Mouse (Mus musculus) liver, adult 2 months (tissue): Measurements from ENCODE around the gene Slc38a9. TPM values are rescaled to one million over a fixed set of nuclear protein-coding genes. Genes with fewer than 3 reads are reported as not detected.

Source experiments
- DNase-seq: peaks from one replicate; pipeline ENCODE4 v3.0.0-alpha.2; 2011; ENCODE audit warnings: low read depth, low spot score; ENCODE audit errors: extremely low read depth
- H3K27ac ChIP-seq: fragments of 200-500 bp; replicated peaks from 2 replicates; pipeline ENCODE4 v1.5.1; 2012; ENCODE audit warnings: low read depth, mild to moderate bottlenecking, control low read depth, inconsistent platforms, low read length; ENCODE audit not compliant: insufficient read depth
- H3K27me3 ChIP-seq: fragments of 200-500 bp; 2 replicates; pipeline ENCODE4 v1.6.1; 2012; ENCODE audit warnings: mild to moderate bottlenecking, moderate library complexity, low read length, inconsistent platforms; ENCODE audit not compliant: control insufficient read depth, insufficient read depth
- H3K36me3 ChIP-seq: fragments of 200-500 bp; 2 replicates; pipeline ENCODE4 v1.6.1; 2012; ENCODE audit warnings: low read length, inconsistent platforms; ENCODE audit not compliant: control insufficient read depth, insufficient read depth
- H3K4me1 ChIP-seq: fragments of 200-500 bp; 2 replicates; pipeline ENCODE4 v1.6.1; 2011; ENCODE audit warnings: low read length; ENCODE audit not compliant: control insufficient read depth, insufficient read depth
- H3K4me3 ChIP-seq: fragments of 200-500 bp; 2 replicates; pipeline ENCODE4 v1.5.1; 2011; ENCODE audit warnings: low read depth, mild to moderate bottlenecking, control low read depth, low read length, moderate library complexity; ENCODE audit not compliant: insufficient read depth
- H3K79me2 ChIP-seq: fragments of 200-500 bp; 2 replicates; pipeline ENCODE4 v1.6.1; 2012; ENCODE audit warnings: inconsistent platforms, mild to moderate bottlenecking, low read length, moderate library complexity; ENCODE audit not compliant: control insufficient read depth, insufficient read depth
- H3K9ac ChIP-seq: fragments of 200-500 bp; 2 replicates; pipeline ENCODE4 v1.6.1; 2012; ENCODE audit warnings: low read depth, mild to moderate bottlenecking, control low read depth, inconsistent platforms, low read length
- CTCF ChIP-seq: fragments of 200-500 bp; IDR thresholded peaks from 2 replicates; pipeline ENCODE4 v1.5.1; 2011; ENCODE audit warnings: low read depth, low read length, control low read depth
- POLR2A ChIP-seq: fragments of 200-500 bp; IDR thresholded peaks from 2 replicates; pipeline ENCODE4 v1.6.1; 2011; ENCODE audit warnings: low read length, control low read depth; ENCODE audit not compliant: insufficient read depth; ENCODE audit errors: extremely low read depth
- WGBS: fragments of 180-500 bp; shearing (Covaris S2); methylation state at CpG from one replicate; pipeline ENCODE4 v1.1.7; 2018; 5-methylcytosine and 5-hydroxymethylcytosine counted together
- polyA plus RNA-seq: library from polyadenylated mRNA; depleted of rRNA; stranded (reverse); fragments of >200 nt; gene quantifications from 2 replicates; pipeline ENCODE4 v1.2.3, GENCODE M21; 2012
- total RNA-seq: library from RNA; depleted of rRNA; stranded (reverse); fragments of >200 nt; gene quantifications from 2 replicates; pipeline ENCODE4 v1.2.3, GENCODE M21; 2014

Slc38a9 gene
- total and polyA plus RNA-seq, 2 experiments, result 4.9 to 8.6 TPM

DNA sequence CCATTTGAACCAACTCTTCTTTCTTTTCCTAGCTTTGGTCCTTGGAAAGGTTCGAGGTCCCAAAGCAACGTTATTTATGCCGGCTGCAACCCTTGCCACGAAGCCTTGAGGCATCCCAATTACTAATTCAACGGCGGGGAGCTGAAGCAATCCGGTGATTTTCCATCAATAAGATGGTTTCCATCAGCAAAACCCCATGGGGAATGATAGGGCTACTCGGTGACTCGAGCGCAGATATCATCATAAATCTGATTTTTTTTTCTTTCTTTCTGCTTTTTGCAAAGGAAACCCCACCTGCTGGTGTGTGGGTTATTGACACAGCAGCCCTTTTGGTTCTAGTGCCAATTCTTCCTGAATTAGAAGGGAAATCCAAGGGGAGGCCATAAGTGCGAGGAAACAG, 111.7 kb downstream of the Slc38a9 start:
- H3K79me2 ChIP-seq, result no peaks in the 10 kb centered on the region
- peaks cover 2% of the 10 kb centered on the region; the same call in 1 of the 2 replicates for H3K4me1 ChIP-seq
- no peaks in the 10 kb centered on the region for H3K36me3 ChIP-seq
- H3K27ac ChIP-seq, result peak overlapping the region; percentile 88
- H3K27me3 ChIP-seq, result no peaks in the 10 kb centered on the region
- WGBS, result 70% methylated on average over 11 of the region's 11 CpGs
- no peak overlapping the region for H3K9ac ChIP-seq
- TF ChIP-seq POLR2A (no peak), CTCF (no peak)
- no peak for DNase-seq
- no peak overlapping the region for H3K4me3 ChIP-seq

DNA sequence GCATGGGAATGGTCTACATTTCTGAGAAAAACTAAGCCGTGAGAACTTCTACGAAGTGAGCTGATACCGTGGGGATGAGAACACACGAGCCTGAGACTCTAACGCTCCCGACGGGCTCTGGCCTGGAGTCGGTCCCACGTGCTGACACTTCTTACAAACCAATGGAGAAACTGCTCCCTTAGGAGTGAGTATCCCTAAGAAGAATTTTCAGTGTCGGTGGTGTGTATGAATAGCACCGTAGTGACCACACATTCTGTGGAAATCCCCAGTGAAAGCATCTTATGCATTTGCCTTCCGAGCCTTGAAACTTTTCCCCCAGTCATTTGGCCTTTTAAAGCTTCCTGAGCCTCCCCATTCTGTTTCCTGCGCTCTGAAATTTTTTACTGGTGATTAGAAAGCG, 112.3 kb downstream of the Slc38a9 start:
- Histone ChIP-seq H3K79me2 (no peaks in the 10 kb centered on the region), H3K27me3 (no peaks in the 10 kb centered on the region), H3K36me3 (no peaks in the 10 kb centered on the region), H3K4me1 (peaks cover 2% of the 10 kb centered on the region; the same call in 1 of the 2 replicates), H3K4me3 (no peak overlapping the region), H3K27ac (peak overlapping the region; percentile 34; the same call in 1 of the 2 replicates), H3K9ac (no peak overlapping the region)
- no peak for TF ChIP-seq POLR2A
- no peak for TF ChIP-seq CTCF
- 65% methylated on average over 14 of the region's 14 CpGs for WGBS
- no peak for DNase-seq

DNA sequence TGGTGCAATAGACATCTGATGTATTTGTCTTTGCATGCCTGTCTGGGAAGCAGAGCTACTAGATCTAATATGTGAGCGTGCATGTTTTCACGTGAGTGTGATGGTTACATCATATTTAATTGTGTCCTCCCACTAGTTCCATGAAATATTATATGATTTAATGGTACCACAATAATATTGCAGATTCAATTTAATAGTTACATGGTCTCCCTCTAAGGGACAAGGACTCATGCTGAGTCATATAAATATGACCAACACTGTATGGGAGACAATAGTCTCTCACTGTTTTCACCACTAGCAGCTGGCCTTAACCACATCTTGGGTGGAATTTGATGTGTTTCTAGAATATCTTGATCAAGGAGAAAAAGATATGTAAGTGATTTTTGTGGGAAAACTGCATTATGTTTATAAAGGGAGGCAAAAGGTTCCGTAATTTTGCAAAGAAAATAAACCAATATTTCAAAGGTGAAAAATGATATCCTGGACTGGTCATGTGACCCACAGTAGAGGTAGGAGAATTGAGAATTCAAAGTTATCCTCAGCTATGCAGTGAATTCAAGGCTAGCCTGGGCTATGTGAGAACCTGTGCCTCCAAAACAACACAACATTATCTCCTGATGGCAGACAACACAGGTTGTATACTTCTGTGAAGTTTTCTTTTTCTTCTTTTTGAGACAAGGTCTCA, 113.6 kb downstream of the Slc38a9 start:
- WGBS, result 95% methylated on average over 3 of the region's 3 CpGs

DNA sequence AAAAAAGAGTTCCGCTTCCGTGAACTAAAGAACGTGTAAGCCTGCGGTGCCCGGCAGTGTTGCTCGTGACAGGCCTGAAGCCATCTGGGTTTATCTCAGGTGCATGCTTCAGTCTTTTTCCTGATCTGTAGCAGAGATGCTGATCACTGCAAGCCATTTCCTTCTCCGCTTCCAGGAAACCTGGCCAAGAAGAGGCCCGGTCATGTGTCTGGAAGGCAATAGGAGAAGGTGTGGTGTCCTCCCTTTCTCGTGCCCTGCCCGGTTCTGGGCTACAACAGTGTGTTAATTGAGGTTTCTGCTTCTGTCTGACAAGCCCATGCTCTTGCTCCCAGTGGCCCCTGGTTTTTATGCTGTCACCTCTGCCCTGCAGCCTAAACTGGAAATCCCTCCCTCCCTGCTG, 115.3 kb downstream of the Slc38a9 start:
- 80% methylated on average over 10 of the region's 10 CpGs for WGBS
- peaks cover 2% of the 10 kb centered on the region; the same call in 1 of the 2 replicates for H3K4me1 ChIP-seq
- TF ChIP-seq POLR2A, result no peak
- TF ChIP-seq CTCF, result no peak
- no peak for DNase-seq
- no peak overlapping the region for H3K27ac ChIP-seq
- H3K27me3 ChIP-seq, result no peaks in the 10 kb centered on the region
- no peak overlapping the region for H3K9ac ChIP-seq
- no peak overlapping the region for H3K4me3 ChIP-seq
- H3K36me3 ChIP-seq, result no peaks in the 10 kb centered on the region
- H3K79me2 ChIP-seq, result no peaks in the 10 kb centered on the region

More for the DNA sequence above, 113.6 kb downstream of the Slc38a9 start:
- no peak for TF ChIP-seq CTCF
- no peak for TF ChIP-seq POLR2A
- H3K27me3 ChIP-seq, result no peaks in the 10 kb centered on the region
- no peaks in the 10 kb centered on the region for H3K36me3 ChIP-seq
- H3K4me1 ChIP-seq, result peaks cover 2% of the 10 kb centered on the region; the same call in 1 of the 2 replicates
- H3K9ac ChIP-seq, result no peak overlapping the region
- no peak for DNase-seq
- H3K79me2 ChIP-seq, result no peaks in the 10 kb centered on the region
- H3K4me3 ChIP-seq, result no peak overlapping the region
- no peak overlapping the region for H3K27ac ChIP-seq

DNA sequence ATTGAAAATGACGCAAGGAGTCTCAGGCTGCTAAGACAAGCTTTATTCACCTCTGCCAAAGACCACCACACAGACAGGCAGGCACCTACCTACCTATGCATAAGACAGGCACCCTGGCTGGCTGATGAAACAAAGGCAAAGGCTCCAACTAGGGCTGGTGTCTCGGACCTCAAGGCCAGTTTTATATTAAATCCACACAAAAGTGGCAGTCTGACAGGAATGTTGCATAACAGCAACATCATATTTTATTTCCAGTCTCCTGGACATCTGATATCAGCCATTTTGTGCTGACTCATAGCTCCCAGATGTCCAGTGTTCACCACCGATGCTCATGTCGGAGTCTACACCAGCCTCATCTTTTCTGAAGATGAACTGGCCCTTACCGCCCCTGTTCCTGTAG, 117.9 kb downstream of the Slc38a9 start:
- no peak overlapping the region for H3K4me3 ChIP-seq
- WGBS, result 89% methylated on average over 5 of the region's 5 CpGs
- H3K4me1 ChIP-seq, result no peaks in the 10 kb centered on the region
- H3K9ac ChIP-seq, result no peak overlapping the region
- H3K27ac ChIP-seq, result no peak overlapping the region
- no peaks in the 10 kb centered on the region for H3K79me2 ChIP-seq
- H3K36me3 ChIP-seq, result no peaks in the 10 kb centered on the region
- no peak for TF ChIP-seq CTCF
- no peak for TF ChIP-seq POLR2A
- no peak for DNase-seq
- no peaks in the 10 kb centered on the region for H3K27me3 ChIP-seq

DNA sequence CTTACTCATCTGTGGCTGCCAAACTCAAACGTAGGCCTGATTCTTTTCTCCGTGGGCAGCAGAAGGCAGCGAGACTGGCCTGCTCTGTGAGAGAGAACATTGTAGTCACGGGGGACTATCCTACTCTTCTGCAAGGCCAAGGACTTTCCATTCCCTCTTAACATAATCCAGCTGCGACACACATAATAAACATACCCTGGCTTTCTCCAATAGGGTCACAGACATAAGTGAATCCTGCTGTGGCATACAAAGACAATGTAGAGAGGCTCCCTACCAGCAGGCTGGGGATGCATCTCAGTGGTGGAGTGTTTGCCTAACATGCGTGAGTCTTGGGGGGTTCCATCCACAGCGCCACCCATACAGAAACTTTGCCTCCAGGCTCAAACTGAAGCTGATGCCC, 124.8 kb downstream of the Slc38a9 start:
- no peak overlapping the region for H3K27ac ChIP-seq
- 90% methylated on average over 7 of the region's 7 CpGs for WGBS
- DNase-seq, result no peak
- TF ChIP-seq CTCF (no peak), POLR2A (no peak)
- H3K79me2 ChIP-seq, result no peaks in the 10 kb centered on the region
- H3K9ac ChIP-seq, result no peak overlapping the region
- H3K27me3 ChIP-seq, result no peaks in the 10 kb centered on the region
- no peak overlapping the region for H3K4me3 ChIP-seq
- no peaks in the 10 kb centered on the region for H3K4me1 ChIP-seq
- no peaks in the 10 kb centered on the region for H3K36me3 ChIP-seq
